Mouse (Mus musculus) liver (tissue): ENCODE data around the gene Fxyd1.
A peak's percentile ranks its signal among the peaks of the same experiment; 100 is the strongest.

Source experiments
- DNase-seq: peaks from one replicate; pipeline ENCODE4 v3.0.0-alpha.2; 2020; ENCODE audit warnings: mixed read lengths

Fxyd1 gene

DNA sequence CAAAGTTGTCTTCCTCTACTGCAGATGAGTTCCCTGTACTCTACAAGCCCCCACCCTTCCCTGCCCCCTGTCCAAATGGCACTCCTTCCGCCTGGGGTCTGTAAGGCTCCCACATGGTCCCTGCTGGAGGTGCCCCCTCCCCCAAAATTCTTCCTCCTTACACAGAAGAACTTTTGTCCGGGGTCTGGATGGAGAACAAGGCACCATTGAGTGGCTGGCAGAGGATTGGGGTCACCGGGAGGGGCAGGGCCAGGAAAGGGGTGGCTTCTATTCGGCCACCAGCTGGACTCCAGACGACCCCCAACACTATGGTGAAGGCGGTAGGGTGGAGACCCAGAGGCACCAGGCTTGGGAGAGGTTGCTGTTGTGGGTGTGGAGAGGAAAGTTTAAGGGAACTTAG lies 20.5 kb upstream of the Fxyd1 start:
- no peak for DNase-seq

DNA sequence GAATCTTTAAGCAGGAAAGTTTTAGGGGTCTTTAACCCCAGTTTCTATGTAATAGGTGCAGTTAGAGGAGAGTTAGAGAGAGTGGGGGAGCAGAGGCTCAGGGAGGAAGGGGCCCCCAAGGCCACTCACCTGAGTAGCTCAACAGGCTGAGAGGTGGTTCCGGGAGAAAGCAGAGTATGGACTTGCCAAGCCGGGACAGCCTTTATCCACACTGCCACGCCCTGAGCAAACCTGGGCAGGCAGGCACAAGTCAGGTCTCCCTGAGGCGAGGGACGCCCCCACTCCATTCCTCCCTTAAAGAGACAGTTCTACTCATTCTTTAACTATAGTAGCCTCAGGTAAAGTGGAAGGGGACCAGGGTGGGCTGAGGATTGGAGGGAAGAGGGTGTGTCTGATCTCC lies 19.5 kb upstream of the Fxyd1 start, which contains the start of gene Fxyd3:
Gene Fxyd3 (minus strand): TSS at position 213 of the 400 bp plus-strand sequence.
- no peak for DNase-seq

DNA sequence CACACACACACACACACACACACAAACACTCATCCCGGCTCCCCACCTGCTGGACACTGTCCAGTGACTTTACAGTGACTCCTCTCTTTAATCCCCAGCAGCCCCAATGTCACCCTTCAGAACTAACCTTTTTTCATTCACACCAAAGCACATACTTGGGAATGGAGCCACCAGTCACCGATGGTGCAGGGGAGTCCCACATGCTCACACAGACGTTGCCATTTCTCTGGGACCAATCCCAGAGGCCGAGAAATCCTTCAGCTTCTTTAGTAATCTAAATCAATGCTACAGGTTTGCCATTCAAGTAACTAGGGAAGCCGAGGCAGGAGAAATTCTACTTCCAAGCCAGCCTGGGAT lies 17.7 kb upstream of the Fxyd1 start:
- DNase-seq: no peak

GRCm38 (mm10) chr7:31074061-31074712 lies 17.2 kb upstream of the Fxyd1 start:
- DNase-seq: no peak

DNA sequence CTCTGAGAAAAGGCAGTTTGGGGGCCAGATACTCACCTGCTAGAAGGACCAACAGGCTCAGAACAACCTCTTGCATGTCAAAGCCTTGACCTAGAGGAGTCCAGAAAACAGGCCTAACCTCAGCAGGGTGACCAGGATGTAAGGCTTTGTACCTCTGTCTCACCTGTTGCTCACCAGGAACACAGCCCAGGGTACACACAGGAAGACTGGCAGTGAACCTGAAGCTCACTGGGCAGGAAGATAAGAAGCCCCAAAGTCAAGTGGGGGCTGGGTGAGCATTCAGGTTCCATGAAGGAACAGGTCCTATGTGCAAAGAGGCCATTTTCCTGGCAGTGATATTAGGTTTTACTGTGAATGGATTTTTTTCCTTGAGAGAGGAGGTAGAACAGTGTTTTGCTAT lies 16.5 kb upstream of the Fxyd1 start:
- no peak for DNase-seq

DNA sequence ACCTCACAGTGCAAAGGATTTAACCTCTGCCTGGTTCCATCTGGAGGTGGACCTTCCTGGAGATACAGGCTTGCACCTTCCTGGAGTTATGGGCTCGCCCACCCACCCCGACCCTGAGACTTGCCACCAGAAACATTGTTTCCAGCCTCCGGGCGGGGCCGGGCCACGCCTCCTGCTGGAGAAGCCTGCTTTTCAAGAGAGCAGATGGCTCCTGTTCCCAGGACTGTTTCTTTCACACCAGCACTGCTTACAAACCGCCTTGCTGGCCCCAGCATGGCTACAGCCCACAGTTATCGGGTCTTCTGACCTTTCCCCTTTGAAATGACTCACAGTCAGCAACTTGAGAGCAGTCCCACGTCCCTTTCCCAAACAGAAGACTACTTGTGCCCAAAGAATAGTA lies 15.3 kb upstream of the Fxyd1 start:
- DNase-seq: no peak

DNA sequence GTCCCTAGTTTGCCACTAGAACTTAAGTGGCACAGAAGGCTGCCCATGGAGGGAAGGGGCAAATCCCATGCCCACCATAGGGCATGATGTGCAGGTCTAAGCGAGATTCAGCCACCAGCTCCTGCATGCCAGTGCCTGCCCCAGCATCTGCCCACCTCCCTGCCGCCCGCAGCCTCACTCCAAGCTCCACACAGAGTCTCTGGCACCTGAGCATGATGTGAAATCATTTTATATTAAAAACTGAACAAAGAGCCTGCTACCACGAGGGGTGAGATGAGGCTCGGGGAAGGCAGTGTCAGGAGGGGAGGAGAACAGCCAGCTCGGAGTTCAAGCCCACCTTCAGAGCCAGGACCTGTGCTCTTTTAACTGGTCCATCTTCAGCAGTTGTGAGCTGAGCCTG lies 13.3 kb upstream of the Fxyd1 start:
- DNase-seq: no peak

GRCm38 (mm10) chr7:31069491-31069890 lies 12.5 kb upstream of the Fxyd1 start:
- DNase-seq: no peak

GRCm38 (mm10) chr7:31067836-31068235 lies 10.8 kb upstream of the Fxyd1 start:
- peak; percentile 41 for DNase-seq

GRCm38 (mm10) chr7:31063074-31063560 lies 6.1 kb upstream of the Fxyd1 start:
- DNase-seq: no peak

GRCm38 (mm10) chr7:31060621-31061010 lies 3.6 kb upstream of the Fxyd1 start:
- DNase-seq: no peak

DNA sequence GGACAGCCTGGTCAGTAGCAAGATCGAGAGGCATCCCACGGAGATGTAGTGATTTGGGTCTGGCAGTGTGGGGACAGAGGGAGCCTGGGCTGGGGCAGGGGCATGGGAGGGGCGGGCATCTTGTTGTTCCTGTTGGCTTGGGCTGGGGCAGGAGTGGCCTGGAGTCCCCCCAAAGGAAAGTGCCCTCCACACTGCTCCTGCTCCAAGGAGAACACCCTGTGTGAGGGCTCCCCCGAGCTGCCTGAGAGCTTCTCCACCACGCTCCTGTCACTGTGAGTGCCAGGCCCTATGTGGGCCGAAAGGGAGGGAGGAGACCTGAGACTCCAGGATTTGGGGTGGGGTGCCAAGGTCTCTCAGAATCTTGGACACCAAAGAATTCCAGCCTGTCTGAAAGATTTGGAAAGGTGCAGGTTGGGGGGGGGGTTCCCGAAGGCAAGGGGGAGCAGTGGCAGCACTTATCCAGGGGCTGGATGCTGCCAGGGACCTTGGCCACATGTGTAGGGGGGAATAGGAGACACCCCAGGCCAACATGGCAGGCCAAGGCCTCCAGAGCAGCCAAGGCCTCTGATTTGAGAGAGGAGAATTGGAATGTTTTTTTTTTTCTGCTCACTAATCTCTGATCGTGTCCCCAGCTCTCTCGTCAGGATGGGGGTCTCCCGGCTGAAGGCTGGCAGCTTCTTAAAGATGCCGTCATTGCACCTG lies 3.1 kb upstream of the Fxyd1 start:
- DNase-seq: no peak

DNA sequence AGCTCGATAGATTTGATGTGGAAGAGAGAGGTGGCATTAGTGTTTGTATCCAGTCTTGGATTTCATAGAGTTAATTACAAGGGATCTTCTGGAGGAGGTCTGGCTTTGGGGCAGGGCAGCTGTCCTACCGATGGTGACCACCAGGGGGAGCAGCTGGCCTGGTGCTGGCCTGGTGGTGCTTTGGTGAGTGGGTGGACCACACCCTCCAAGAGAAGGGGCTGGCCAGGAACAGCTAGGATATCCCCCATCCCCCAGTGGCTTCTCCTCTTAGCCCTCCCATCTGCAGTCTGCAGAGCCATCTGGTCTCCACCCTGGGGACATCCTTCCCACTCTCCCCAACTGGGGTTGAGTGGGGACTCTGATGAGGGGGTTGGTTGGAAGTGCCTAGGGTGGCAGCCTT lies 2.1 kb upstream of the Fxyd1 start, which contains the start of gene Lgi4:
Gene Lgi4 (plus strand): TSS at position 235 of the 400 bp plus-strand sequence.
- DNase-seq: peak; percentile 67

- no peak for DNase-seq
Observed at GRCm38 (mm10) chr7:31058211-31058610, 1.2 kb upstream of the Fxyd1 start.

DNA sequence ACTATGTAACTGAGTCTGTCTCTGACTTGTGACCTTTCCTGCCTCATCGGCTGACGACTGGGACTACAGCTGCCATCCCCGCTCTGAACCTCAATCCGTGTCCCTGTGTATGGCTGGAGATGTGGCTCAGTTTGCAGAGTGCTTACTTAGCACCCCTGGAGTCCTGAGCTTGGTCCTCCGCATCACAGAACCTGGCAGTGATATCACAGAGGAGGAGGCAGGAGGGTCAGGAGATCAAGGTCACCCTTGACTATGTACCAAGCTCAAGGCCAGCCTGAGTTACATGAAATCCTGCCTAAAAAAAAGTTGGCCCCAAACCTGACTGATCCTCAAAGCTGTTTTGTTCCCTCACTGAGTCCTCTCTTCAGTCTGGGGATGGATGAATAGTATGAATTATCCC lies 731 bp upstream of the Fxyd1 start:
- no peak for DNase-seq

- no peak for DNase-seq
Observed at GRCm38 (mm10) chr7:31056448-31056847, 551 bp downstream of the Fxyd1 start.

GRCm38 (mm10) chr7:31055883-31056282 lies 1.1 kb downstream of the Fxyd1 start:
- no peak for DNase-seq

DNA sequence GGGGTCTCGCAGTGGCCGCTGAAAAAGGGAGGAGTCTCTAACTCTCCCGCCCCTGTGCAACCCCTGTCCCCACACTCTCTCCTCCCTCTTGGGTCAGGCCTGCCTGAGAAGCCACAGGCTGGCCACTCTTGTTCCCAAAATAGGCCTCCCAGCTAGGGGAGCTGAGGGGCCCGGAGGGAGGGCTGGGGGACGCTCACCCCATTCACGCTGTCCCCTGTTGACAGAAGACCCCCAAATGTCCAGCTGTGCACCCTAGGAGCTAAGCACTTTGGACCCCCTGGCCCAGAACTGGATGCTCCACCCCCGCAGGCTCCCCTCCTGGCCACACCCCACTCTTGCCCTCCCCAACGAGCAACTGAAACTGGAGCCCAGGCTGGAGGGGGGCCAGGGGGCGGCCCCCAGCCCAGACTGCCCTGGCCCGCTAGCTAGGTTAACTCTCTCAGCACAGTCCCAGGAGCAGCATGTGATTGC lies 1.6 kb downstream of the Fxyd1 start:
- peak; percentile 68 for DNase-seq

DNA sequence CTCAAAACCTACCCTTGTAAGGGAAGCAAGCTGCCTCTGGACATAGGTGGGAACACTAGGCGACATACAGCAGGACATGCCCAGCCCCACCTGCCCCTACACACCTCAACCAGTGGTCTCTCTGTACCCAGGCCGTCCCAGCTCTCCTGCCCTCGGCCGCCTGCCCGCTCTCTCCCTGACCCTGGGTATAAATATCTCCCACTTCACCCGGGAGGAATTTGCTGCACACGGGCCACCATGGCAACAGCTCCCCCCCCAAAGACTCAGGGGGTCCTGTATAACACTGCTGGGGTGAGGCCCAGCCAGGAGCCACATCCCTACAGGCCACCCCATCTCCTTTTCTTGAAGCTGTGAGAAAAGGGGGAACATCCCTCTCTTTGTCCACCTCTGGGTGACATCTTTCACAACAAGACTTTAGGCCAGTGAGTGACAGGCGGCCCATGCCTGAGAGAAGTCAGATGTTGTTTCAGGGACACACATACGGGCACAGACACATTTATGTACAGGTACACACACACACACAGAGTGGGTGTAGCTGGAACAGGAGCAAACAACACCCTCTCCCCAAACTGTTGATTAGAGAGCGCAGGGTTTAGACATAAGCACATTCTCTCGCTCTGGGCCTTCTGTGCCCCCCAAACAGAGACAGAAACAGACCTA lies 2.2 kb downstream of the Fxyd1 start:
- DNase-seq: no peak

GRCm38 (mm10) chr7:31053882-31054447 lies 3.0 kb downstream of the Fxyd1 start:
- DNase-seq: no peak

GRCm38 (mm10) chr7:31052636-31053434 lies 4.2 kb downstream of the Fxyd1 start:
- peak; percentile 65 for DNase-seq

GRCm38 (mm10) chr7:31052251-31052635 lies 4.8 kb downstream of the Fxyd1 start:
- DNase-seq: no peak
